Mouse (Mus musculus): ENCODE data around the gene Zfp69.

Zfp69 gene

DNA sequence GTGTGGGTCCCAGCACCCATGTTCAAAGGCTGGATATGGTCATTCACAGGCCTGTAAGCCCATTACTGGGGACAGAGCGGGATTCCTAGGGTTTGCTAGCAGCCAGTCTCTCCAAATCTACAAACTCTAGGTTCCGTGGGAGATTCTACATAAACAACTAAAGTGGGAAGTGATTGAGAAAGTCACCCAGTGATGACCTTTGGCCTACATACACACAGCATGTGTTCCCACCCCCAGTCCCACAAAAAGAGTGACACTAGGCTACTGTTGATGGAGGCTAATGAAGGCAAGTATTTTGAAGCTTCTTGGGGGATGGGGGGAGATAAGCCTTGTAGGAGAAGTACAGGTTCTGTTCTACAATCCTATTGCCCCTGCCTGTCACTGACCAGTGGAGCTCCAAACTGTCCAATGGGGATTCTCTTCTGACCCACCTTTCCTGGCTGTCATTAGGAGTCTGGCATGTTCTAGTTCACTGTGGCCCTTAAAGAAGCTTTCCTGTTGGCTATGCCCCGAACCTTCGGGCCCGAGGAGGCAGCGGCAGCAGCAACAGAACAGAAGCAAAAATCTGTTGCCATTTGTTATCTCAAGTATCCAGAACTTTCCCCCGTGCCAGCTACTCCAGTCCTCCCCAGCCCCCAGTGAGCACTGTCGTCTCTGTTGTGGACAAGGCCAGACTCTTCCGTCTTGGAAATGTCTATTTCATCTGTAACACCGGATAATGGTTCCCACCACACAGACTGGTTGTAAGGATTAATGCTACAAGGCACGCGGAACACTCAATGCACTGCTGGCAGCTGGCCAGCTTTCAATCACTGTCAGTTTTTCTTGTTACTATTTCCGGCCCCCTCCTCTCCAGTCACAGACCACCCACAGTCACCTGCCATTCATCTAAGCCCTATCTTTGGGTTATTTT, 66.0 kb downstream of the Zfp69 start:
- DNase-seq, result no peak

DNA sequence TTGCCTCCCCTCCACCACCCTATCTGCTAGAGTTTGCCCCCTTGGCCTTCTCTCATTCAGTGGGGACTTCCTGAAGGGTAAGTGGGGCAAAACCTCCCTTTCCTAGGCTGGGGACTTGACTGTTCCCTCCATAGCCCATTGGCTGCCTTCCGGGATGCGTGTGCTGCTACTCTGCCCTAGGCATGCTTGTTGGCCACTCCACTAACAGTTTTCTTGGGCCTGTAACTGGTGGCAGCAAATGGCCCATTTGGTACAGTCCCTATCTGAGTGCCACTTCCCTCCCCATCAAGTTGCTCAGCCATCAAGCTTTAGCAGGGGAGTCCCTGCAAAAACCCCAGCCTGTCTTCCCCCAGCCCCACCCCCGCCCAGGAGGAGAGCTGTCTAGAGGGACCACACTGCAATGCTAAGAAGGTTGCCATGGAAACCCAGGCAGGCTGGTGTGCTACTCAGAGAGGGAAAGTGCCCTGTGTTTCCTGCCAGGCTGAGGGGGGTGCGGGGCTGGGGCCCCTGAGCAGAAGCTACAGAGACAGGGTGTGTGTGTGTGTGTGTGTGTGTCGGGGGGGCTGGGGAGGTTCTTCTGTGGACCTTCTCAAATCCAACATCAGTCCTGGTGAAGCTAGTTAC, 69.4 kb downstream of the Zfp69 start:
- peak; percentile 74 for DNase-seq

DNA sequence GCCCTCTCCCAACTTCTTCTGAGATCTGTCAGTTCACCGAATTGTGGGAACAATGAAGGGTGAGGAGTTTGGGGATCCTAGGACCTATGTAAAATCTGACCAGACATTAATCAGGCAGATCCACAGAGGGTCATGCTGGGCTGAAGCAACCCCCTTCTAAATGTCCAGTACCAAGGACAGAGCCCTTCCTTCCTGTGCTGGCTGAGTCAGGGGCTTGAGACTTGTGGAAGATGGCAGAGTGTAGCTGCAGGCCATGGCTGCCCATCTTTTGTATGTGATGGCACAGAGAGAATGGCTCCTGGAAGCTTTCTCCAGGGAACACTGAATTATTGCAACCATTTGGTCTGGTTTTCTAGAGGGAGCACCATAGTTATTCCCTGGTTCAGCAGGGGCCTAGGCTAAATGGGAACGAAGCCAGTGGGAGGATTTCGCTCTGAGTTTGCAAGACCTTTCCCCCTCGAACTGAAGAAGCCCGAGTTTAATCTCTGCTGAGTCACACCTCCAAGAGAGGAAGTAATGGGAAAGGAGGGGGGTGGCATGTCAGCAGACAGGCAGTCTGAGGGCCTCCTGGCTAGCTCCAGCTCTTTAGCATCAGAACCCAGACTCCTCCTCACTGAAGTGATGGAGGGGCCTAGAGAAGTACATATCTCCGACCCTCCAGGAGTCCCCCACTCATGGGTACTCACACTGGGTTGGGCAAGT, 70.6 kb downstream of the Zfp69 start:
- DNase-seq, result peak; percentile 47

All from right cerebral cortex, adult 18-20 months (tissue).